ENCODE assay signal across 9 mouse cellular contexts in genomic region chr9:40730701-40731590, GRCm38 (mm10). TPM values are rescaled to one million over a fixed set of nuclear protein-coding genes. Genes with fewer than 3 reads are reported as not detected.
DNase-seq lines count a peak whose midpoint lies in the region; ATAC-seq and TF ChIP-seq lines count a peak whose summit lies in the region.
"Had no signal": no experiment of that assay in that cellular context is flagged by ENCODE, and none has a peak within 500 bp of the region (broad histone marks: within the 10 kb centered on the region; RNA-seq: fewer than 3 reads in every experiment).

No protein-coding gene starts in this region.

- peak overlapping the region; percentile 70 for H3K9ac ChIP-seq in intestine, embryonic 16.5 days (ENCODE audit: low read depth, low read length)
- no peak overlapping the region for H3K9ac ChIP-seq in liver, adult 2 months (ENCODE audit: low read depth, low read length)
- H3K9ac ChIP-seq in midbrain, embryonic 15.5 days, result peak overlapping the region; percentile 46

- peak overlapping the region; percentile 90 for H3K27ac ChIP-seq in intestine, embryonic 16.5 days (ENCODE audit: low read length)
- no peak overlapping the region for H3K27ac ChIP-seq in liver, adult 2 months (replicated peaks; ENCODE audit: insufficient read depth, low read depth, low read length)
- H3K27ac ChIP-seq in midbrain, embryonic 15.5 days, result peak overlapping the region; percentile 73

- no peak for TF ChIP-seq CTCF in liver, adult 2 months (IDR thresholded peaks at IDR 0.05; ENCODE audit: low read depth, low read length)

- peak; percentile 95 for ATAC-seq in intestine, embryonic 16.5 days
- ATAC-seq in midbrain, embryonic 15.5 days (replicated peaks), result peak; percentile 66

- no peaks in the 10 kb centered on the region for H3K27me3 ChIP-seq in intestine, embryonic 16.5 days (replicated peaks; ENCODE audit: control insufficient read depth, insufficient read depth, low read length)
- peaks cover 6% of the 10 kb centered on the region; the same call in 1 of the 2 replicates for H3K27me3 ChIP-seq in liver, adult 2 months (ENCODE audit: control insufficient read depth, insufficient read depth, low read length)
- H3K27me3 ChIP-seq in midbrain, embryonic 15.5 days (replicated peaks), result no peaks in the 10 kb centered on the region
- no peaks in the 10 kb centered on the region for H3K27me3 ChIP-seq in splenic B cell, adult 2 months (ENCODE audit: control insufficient read depth, insufficient read depth, low read length, poor library complexity, severe bottlenecking)

- H3K4me2 ChIP-seq in intestine, embryonic 16.5 days (ENCODE audit: low read depth, low read length), result peak overlapping the region; percentile 84
- peak overlapping the region; percentile 59 for H3K4me2 ChIP-seq in midbrain, embryonic 15.5 days

- peak; percentile 40 to 41 for DNase-seq in spleen, adult 18-20 months
- no peak for DNase-seq in spleen, adult 12 weeks (ENCODE audit: low spot score)
- DNase-seq in embryo, embryonic 10 days (ENCODE audit: low spot score), result peak; percentile 91
- peak; percentile 98 for DNase-seq in heart, adult 11 months
- no peak for DNase-seq in liver, adult 2 months (ENCODE audit: extremely low read depth, low read depth, low spot score)
- peak; percentile 41 for DNase-seq in splenic B cell, adult 2 months (ENCODE audit: low read depth, low spot score)

- H3K9me3 ChIP-seq in intestine, embryonic 16.5 days (ENCODE audit: control insufficient read depth, low read length), result no peaks in the 10 kb centered on the region
- H3K9me3 ChIP-seq in midbrain, embryonic 15.5 days, result no peaks in the 10 kb centered on the region

- no peaks in the 10 kb centered on the region for H3K36me3 ChIP-seq in intestine, embryonic 16.5 days (ENCODE audit: control insufficient read depth, insufficient read depth, low read length)
- no peaks in the 10 kb centered on the region for H3K36me3 ChIP-seq in liver, adult 2 months (ENCODE audit: control insufficient read depth, insufficient read depth, low read length)
- no peaks in the 10 kb centered on the region for H3K36me3 ChIP-seq in midbrain, embryonic 15.5 days (replicated peaks)
- H3K36me3 ChIP-seq in splenic B cell, adult 2 months (ENCODE audit: control insufficient read depth, insufficient read depth, low read length, poor library complexity, severe bottlenecking), result no peaks in the 10 kb centered on the region

- under 1% methylated on average over 35 of the region's 35 CpGs for WGBS in intestine, embryonic 16.5 days
- WGBS in liver, adult 2 months, result 4% methylated on average over 35 of the region's 35 CpGs
- under 1% methylated on average over 35 of the region's 35 CpGs for WGBS in midbrain, embryonic 15.5 days

- TF ChIP-seq POLR2A in liver, adult 2 months (IDR thresholded peaks at IDR 0.05; ENCODE audit: extremely low read depth, insufficient read depth, low read length), result no peak

- H3K79me2 ChIP-seq in liver, adult 2 months (ENCODE audit: control insufficient read depth, insufficient read depth, low read length), result no peaks in the 10 kb centered on the region

- peaks cover 11% of the 10 kb centered on the region for H3K4me1 ChIP-seq in intestine, embryonic 16.5 days (ENCODE audit: control insufficient read depth, insufficient read depth, low read length)
- no peaks in the 10 kb centered on the region for H3K4me1 ChIP-seq in liver, adult 2 months (ENCODE audit: control insufficient read depth, insufficient read depth, low read length)
- peaks cover 12% of the 10 kb centered on the region for H3K4me1 ChIP-seq in midbrain, embryonic 15.5 days

- H3K4me3 ChIP-seq in intestine, embryonic 16.5 days (ENCODE audit: low read length), result peak overlapping the region; percentile 51
- H3K4me3 ChIP-seq in liver, adult 2 months (ENCODE audit: insufficient read depth, low read depth, low read length), result peak overlapping the region; percentile 41; the same call in 1 of the 2 replicates
- H3K4me3 ChIP-seq in midbrain, embryonic 15.5 days, result peak overlapping the region; percentile 34

RNA-seq across cellular contexts. Expression of gene Clmp, which starts 45.2 kb away (rescaled TPM):
- 20.9 and 22.2 TPM in 2 replicates for polyA plus RNA-seq in intestine, embryonic 16.5 days (2015; fragmentation: Nextera tagmentation; extraction: Ambion mirVana)
- 0.40 and 0.46 TPM in 2 replicates for total RNA-seq in liver, adult 2 months (2014; rRNA removed)
- 0.98 and 1.3 TPM in 2 replicates for polyA plus RNA-seq in liver, adult 2 months (2012; rRNA removed)
- 49.0 and 57.0 TPM in 2 replicates for polyA plus RNA-seq in midbrain, embryonic 15.5 days (2015; fragmentation: Nextera tagmentation; extraction: Ambion mirVana)
- total RNA-seq: MEL had no signal

Comparison
In these comparisons a context has a peak if more than half of its experiments do, and no peak if none do; other contexts are left out.
1. DNase-seq: peak in spleen, adult 18-20 months (2 of 2), embryo, embryonic 10 days (single experiment), heart, adult 11 months (single experiment) and splenic B cell, adult 2 months (single experiment); none in spleen, adult 12 weeks (single experiment) and liver, adult 2 months (single experiment).
2. Peak in every context shown above with its lines, with median percentiles within 50 percentile points of each other: H3K4me3 ChIP-seq.